Mouse (Mus musculus) left cerebral cortex, postnatal 10 days (tissue): Measurements from ENCODE around the gene Aen. TPM values are rescaled to one million over a fixed set of nuclear protein-coding genes. Genes with fewer than 3 reads are reported as not detected.

Experiments
- DNase-seq, 2 experiments: peaks; one replicate each; pipeline ENCODE4 v3.0.0; 2021 to 2022; ENCODE audit warnings: low spot score in 2 of 2, mixed read lengths in 1 of 2; ENCODE audit errors: extremely low spot score in 1 of 2
- intact Hi-C: fragments of 180-260 bp; cut with DNase I; formaldehyde crosslinking; loops from one replicate; pipeline ENCODE4 v1.15.1; 2025
- microRNA-seq: library from miRNA; unstranded; fragments of <30 nt; microRNA quantifications from one replicate; pipeline ENCODE4 v1.2.0, GENCODE M21; 2022
- total RNA-seq, 2 experiments: library from RNA; stranded (reverse); gene quantifications; 2 replicates each; pipeline ENCODE4 v1.2.3; 2021

Gene Aen
- total RNA-seq, 2 experiments from 2014 or later = 30.7 to 34.3 TPM

- intact Hi-C loops = loop anchor here (1.0 to 5.0 kb wide), 3 partner anchors 156 to 423 kb away; no protein-coding TSS in a partner anchor
- peak; percentile 59 to 80 for DNase-seq
Observed at GRCm38 (mm10) chr7:78924300-78924699, 28.6 kb downstream of the Aen start.

DNA sequence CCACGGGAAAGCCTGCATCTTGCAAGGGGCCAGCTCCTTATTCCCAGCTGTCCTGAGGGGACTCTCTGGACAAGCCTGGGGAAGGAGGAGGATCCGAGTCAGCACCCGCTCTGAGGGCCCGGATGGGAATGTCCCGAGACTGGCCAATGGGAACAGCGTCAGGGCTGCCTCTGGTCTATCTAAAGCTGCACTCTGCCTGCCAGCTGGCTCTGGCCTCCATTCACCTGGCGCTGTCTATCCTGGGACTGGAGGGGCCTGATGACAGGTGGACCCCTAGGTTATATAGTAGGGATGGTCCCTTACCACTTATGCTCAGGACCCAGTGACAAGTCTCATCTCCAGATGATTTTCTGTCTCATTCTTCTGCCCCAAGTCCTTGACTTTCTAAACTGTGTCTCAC is 29.1 kb downstream of the Aen start:
- DNase-seq = no peak
- intact Hi-C loops = loop anchor here (1.0 to 5.0 kb wide), 4 partner anchors 156 to 423 kb away; no protein-coding TSS in a partner anchor

GRCm38 (mm10) chr7:78925680-78926079 is 30.0 kb downstream of the Aen start:
- intact Hi-C loops = loop anchor here (2.0 to 5.0 kb wide), 2 partner anchors 302 to 313 kb away; no protein-coding TSS in a partner anchor
- DNase-seq = no peak

DNA sequence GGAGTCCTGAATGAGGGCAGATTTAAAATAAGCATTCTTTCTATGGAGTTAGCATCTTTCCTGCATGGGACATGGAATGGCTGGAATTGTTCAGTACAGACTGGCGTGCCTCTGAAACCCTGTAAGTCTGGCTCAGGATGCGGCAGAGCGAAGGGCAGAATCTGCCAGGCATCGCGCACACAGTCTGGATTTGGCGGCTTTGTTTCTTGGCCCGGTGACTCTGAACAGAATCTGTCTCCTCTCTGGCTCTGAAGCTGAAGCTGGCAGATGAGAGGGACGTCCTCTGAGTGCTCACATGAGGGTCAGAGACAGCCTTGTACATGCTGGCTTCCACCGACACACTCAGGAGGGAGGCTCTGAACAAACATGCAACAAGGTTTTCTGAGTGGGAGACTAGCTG is 30.5 kb downstream of the Aen start:
- intact Hi-C loops = loop anchor here (5.0 kb wide), 1 partner anchor 301 kb away; no protein-coding TSS in a partner anchor
- no peak for DNase-seq

DNA sequence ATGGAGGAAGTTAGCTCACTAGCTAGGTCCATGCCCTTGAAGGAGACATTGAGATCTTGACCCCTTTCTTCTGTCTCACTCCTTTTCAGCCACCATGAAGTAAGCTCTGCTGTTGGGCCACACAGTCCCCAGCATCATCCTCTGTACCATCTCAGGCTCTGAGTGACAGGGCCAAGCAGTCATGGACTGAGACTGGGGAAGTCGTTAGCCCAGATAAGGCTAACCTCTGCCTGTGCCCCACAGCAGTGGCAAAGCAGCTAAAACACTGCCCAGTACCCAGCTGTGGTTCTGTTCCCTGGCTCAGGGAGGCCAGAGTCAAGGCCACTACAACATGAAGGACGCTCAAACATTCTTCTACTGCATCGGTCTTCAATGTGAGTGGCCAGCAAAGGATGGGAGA is 31.6 kb downstream of the Aen start:
- intact Hi-C loops = loop anchor here (5.0 kb wide), 1 partner anchor 300 kb away; no protein-coding TSS in a partner anchor
- no peak for DNase-seq

- intact Hi-C loops = no loop called here
- DNase-seq = peak in 1 of 2 experiments; percentile 51
Observed at GRCm38 (mm10) chr7:78938957-78939602, 43.4 kb downstream of the Aen start.

DNA sequence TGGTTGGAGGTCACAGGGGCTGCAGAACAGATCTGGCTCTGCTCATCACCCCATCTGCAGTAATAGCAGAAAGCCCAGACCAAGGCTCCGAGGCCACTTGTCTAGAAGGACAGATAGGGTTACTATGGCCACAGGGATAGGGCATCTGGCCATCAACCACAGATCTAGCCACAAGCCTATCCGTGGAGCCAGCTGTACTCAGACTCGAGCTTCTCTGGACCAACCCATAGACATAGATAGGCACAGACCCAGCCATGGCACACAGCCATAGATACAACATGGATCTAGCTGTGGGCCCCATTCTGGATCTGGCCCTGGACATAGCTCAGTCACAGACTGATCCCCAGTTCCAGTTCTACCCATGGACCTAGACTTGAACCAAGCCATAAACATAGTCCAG is 45.3 kb downstream of the Aen start:
- no peak for DNase-seq
- intact Hi-C loops = no loop called here

- DNase-seq = no peak
- intact Hi-C loops = no loop called here
Observed at GRCm38 (mm10) chr7:78942544-78942943, 46.9 kb downstream of the Aen start.

DNA sequence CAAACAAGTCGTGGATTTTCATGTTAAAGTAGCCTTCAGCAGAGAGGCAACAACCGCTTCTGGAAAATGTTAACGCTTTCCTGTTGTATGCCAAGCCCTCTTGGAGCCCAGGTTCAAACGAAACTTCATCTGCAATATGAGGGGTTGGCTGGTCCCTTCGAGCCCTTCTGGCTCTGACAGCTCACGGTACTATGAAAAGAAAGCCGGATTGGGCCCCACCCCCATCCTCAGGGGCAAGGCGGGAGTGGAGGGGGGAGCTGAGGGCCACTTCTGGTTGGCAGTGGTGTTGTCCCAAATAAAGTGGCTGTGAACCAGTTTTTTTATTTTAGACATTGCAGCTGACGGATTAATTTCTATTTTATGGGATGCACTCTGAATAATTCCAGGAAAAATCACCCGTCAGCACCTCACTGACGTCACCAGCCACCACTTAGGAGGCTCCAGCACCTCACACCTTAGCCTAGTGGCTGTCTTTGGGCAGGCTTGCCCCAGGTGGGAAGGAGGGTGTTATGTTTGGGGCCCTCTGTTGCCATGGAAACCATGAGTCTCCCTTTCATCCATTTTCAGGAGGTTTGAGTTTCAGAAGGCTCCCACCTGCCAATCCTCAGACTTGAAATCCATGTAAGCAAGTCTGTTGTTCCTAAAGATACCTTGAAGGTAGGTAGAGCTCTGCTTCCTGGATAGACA is 58.4 kb downstream of the Aen start:
- intact Hi-C loops = no loop called here
- no peak for DNase-seq

DNA sequence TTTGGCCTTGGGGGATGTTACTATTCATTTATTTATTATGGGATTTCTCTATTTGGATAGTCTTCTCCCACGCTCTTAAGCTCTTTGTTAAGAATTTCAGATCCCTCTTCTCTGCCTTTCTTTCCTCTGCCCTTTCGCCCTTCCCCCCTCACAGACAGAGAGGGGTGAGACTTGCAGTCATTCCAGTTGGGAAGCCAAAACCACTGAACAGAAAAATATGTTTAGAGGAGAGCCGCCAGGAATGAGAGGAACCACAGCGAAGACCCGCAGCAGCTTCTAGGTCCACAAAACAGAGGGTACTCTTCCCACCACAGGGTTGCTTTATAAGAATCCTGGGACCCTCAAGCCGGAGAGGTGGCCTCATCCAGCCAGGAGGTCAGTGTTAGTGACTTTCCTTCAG is 59.0 kb downstream of the Aen start:
- no peak for DNase-seq
- intact Hi-C loops = no loop called here

- DNase-seq = peak in 1 of 2 experiments; percentile 1
- intact Hi-C loops = no loop called here
Observed at GRCm38 (mm10) chr7:78955086-78955485, 59.4 kb downstream of the Aen start.

GRCm38 (mm10) chr7:78958499-78959073 is 62.9 kb downstream of the Aen start:
- DNase-seq = no peak
- intact Hi-C loops = no loop called here

Small RNA genes within 50 kb of the gene (microRNA-seq; reads per million reads assigned to microRNA genes)
- 226 reads per million, percentile 63 among the genes with 10 or more reads in this experiment for gene Mir7-2

Other genes starting within 250 kb of the Aen start
- 100 to 1,000 TPM; 125 to 130 TPM for gene Ntrk3, start 157.8 kb upstream of the Aen start, total RNA-seq
- gene Mrps11, start 112.7 kb upstream of the Aen start, total RNA-seq = 10 to 100 TPM; 34.4 to 39.6 TPM
- 10 to 100 TPM; 26.4 to 29.5 TPM for gene Mrpl46, start 112.3 kb upstream of the Aen start, total RNA-seq
- 1 to 10 TPM; 4.8 to 5.6 TPM for gene Det1, start 48.6 kb upstream of the Aen start, total RNA-seq
- 1 to 10 TPM in 1 of 2 experiments, under 1 TPM in 1; 0.90 to 1.1 TPM for gene Isg20, start 17.6 kb downstream of the Aen start, total RNA-seq
- gene Acan, start 157.6 kb downstream of the Aen start, total RNA-seq = 1 to 10 TPM; 3.3 to 3.6 TPM
- 1 to 10 TPM; 8.7 to 9.0 TPM for gene Hapln3, start 235.2 kb downstream of the Aen start, total RNA-seq